Mouse (Mus musculus) intestine, postnatal 0 days (tissue): Measurements from ENCODE around the gene Grb2. TPM values are rescaled to one million over a fixed set of nuclear protein-coding genes. Genes with fewer than 3 reads are reported as not detected.

ENCODE experiments used
- ATAC-seq: fragments of 200-750 bp; cut with Nextera tagmentation; 2 replicates; pipeline ENCODE4 v1.8.0; 2017; ENCODE audit warnings: mild to moderate bottlenecking, moderate TSS enrichment, moderate library complexity
- H3K27ac ChIP-seq: fragments of 300-500 bp; sonication (generic); 2 replicates; pipeline ENCODE4 v1.5.1; 2014; ENCODE audit warnings: mild to moderate bottlenecking, low read depth, low read length, moderate library complexity
- H3K27me3 ChIP-seq: fragments of 300-500 bp; sonication (generic); replicated peaks from 2 replicates; pipeline ENCODE4 v1.6.1; 2014; ENCODE audit warnings: low read length, mixed read lengths; ENCODE audit not compliant: control insufficient read depth, insufficient read depth
- H3K36me3 ChIP-seq: fragments of 300-500 bp; sonication (generic); 2 replicates; pipeline ENCODE4 v1.6.1; 2014; ENCODE audit warnings: mild to moderate bottlenecking, moderate library complexity; ENCODE audit not compliant: control insufficient read depth, insufficient read depth
- H3K4me1 ChIP-seq: fragments of 300-500 bp; sonication (generic); replicated peaks from 2 replicates; pipeline ENCODE4 v1.6.1; 2014; ENCODE audit warnings: antibody characterized with exemption, low read length, mixed read lengths; ENCODE audit not compliant: control insufficient read depth, insufficient read depth
- H3K4me2 ChIP-seq: fragments of 300-500 bp; sonication (generic); replicated peaks from 2 replicates; pipeline ENCODE4 v1.6.1; 2014; ENCODE audit warnings: low read depth, mild to moderate bottlenecking, moderate library complexity
- H3K4me3 ChIP-seq: fragments of 300-500 bp; sonication (generic); 2 replicates; pipeline ENCODE4 v1.5.1; 2014; ENCODE audit warnings: low read depth, low read length
- H3K9ac ChIP-seq: fragments of 300-500 bp; sonication (generic); 2 replicates; pipeline ENCODE4 v1.6.1; 2014; ENCODE audit warnings: mild to moderate bottlenecking, low read depth, low read length
- H3K9me3 ChIP-seq: fragments of 300-500 bp; sonication (generic); 2 replicates; pipeline ENCODE4 v1.6.1; 2016; ENCODE audit warnings: mixed run types; ENCODE audit not compliant: control insufficient read depth
- CTCF ChIP-seq: sonication (generic); IDR thresholded peaks from 2 replicates; pipeline ENCODE4 v1.5.1; 2016; ENCODE audit warnings: low read depth, mild to moderate bottlenecking, control low read depth, antibody characterized with exemption, moderate library complexity
- WGBS: fragments of 180-500 bp; shearing (Covaris S2); extraction: QIAGEN DNeasy Blood & Tissue Kit; methylation state at CpG from one replicate; pipeline ENCODE4 v1.1.7; 2014; 5-methylcytosine and 5-hydroxymethylcytosine counted together
- polyA plus RNA-seq: library from polyadenylated mRNA; unstranded; fragments of >200 nt; fragmentation: Nextera tagmentation; extraction: Ambion mirVana; gene quantifications from 2 replicates; pipeline ENCODE4 v1.2.1, GENCODE M21; 2015

The Grb2 gene
- polyA plus RNA-seq, 1 experiment from 2014 or later: 60.5 TPM

- Histone ChIP-seq H3K9ac (no peak overlapping the region), H3K4me2 (peak overlapping the region; percentile 30), H3K9me3 (no peaks in the 10 kb centered on the region), H3K27me3 (no peaks in the 10 kb centered on the region), H3K27ac (no peak overlapping the region), H3K4me1 (no peaks in the 10 kb centered on the region; the same call in 1 of the 2 replicates), H3K4me3 (no peak overlapping the region), H3K36me3 (no peaks in the 10 kb centered on the region)
- 9% methylated on average over 8 of the region's 8 CpGs for WGBS
- no peak for TF ChIP-seq CTCF
- peak; percentile 60; the same call in 1 of the 2 replicates for ATAC-seq
Observed at GRCm38 (mm10) chr11:115746762-115747161, 38.4 kb upstream of the Grb2 start.

- Histone ChIP-seq H3K4me1 (no peaks in the 10 kb centered on the region; the same call in 1 of the 2 replicates), H3K4me3 (no peak overlapping the region), H3K27me3 (no peaks in the 10 kb centered on the region), H3K9ac (no peak overlapping the region), H3K27ac (no peak overlapping the region), H3K9me3 (no peaks in the 10 kb centered on the region), H3K4me2 (no peak overlapping the region), H3K36me3 (no peaks in the 10 kb centered on the region)
- ATAC-seq: no peak
- WGBS: 84% methylated on average over 1 of the region's 1 CpGs
- TF ChIP-seq CTCF: no peak
Observed at GRCm38 (mm10) chr11:115746109-115746508, 37.7 kb upstream of the Grb2 start.

GRCm38 (mm10) chr11:115744385-115744784 lies 36.0 kb upstream of the Grb2 start:
- ATAC-seq: no peak
- H3K27ac ChIP-seq: no peak overlapping the region
- H3K27me3 ChIP-seq: no peaks in the 10 kb centered on the region
- no peak for TF ChIP-seq CTCF
- H3K4me2 ChIP-seq: no peak overlapping the region
- H3K9me3 ChIP-seq: no peaks in the 10 kb centered on the region
- H3K4me3 ChIP-seq: no peak overlapping the region
- no peaks in the 10 kb centered on the region for H3K36me3 ChIP-seq
- no peak overlapping the region for H3K9ac ChIP-seq
- no peaks in the 10 kb centered on the region; the same call in 1 of the 2 replicates for H3K4me1 ChIP-seq
- 87% methylated on average over 5 of the region's 5 CpGs for WGBS

GRCm38 (mm10) chr11:115742926-115743325 lies 34.5 kb upstream of the Grb2 start:
- H3K4me2 ChIP-seq: no peak overlapping the region
- H3K9ac ChIP-seq: no peak overlapping the region
- H3K36me3 ChIP-seq: no peaks in the 10 kb centered on the region
- TF ChIP-seq CTCF: no peak
- H3K27ac ChIP-seq: no peak overlapping the region
- H3K9me3 ChIP-seq: no peaks in the 10 kb centered on the region
- WGBS: 82% methylated on average over 9 of the region's 9 CpGs
- H3K4me3 ChIP-seq: no peak overlapping the region
- ATAC-seq: no peak
- no peaks in the 10 kb centered on the region; the same call in 1 of the 2 replicates for H3K4me1 ChIP-seq
- H3K27me3 ChIP-seq: no peaks in the 10 kb centered on the region

- ATAC-seq: no peak
- no peak for TF ChIP-seq CTCF
- Histone ChIP-seq H3K9ac (no peak overlapping the region), H3K9me3 (no peaks in the 10 kb centered on the region), H3K4me1 (no peaks in the 10 kb centered on the region), H3K4me2 (no peak overlapping the region), H3K4me3 (no peak overlapping the region), H3K27ac (no peak overlapping the region), H3K27me3 (no peaks in the 10 kb centered on the region), H3K36me3 (no peaks in the 10 kb centered on the region)
- 77% methylated on average over 11 of the region's 11 CpGs for WGBS
Observed at GRCm38 (mm10) chr11:115741070-115741469, 32.7 kb upstream of the Grb2 start.

- Histone ChIP-seq H3K27me3 (no peaks in the 10 kb centered on the region), H3K4me3 (no peak overlapping the region), H3K9me3 (no peaks in the 10 kb centered on the region), H3K36me3 (no peaks in the 10 kb centered on the region), H3K4me1 (0 out of 2 replicates have a peak, but pooled peaks cover 4% of the 10 kb centered on the region), H3K9ac (no peak overlapping the region), H3K27ac (peak overlapping the region; percentile 90), H3K4me2 (peak overlapping the region; percentile 30; the same call in 1 of the 2 replicates)
- TF ChIP-seq CTCF: no peak
- peak; percentile 89 for ATAC-seq
- 16% methylated on average over 13 of the region's 13 CpGs for WGBS
Observed at GRCm38 (mm10) chr11:115738275-115738885, 30.0 kb upstream of the Grb2 start.
